Mouse (Mus musculus): ENCODE measurements around the gene Clmn. TPM values are rescaled to one million over a fixed set of nuclear protein-coding genes. Genes with fewer than 3 reads are reported as not detected.

Gene Clmn
- total and polyA plus RNA-seq, 2 experiments from 2014 or later, result 2.2 to 2.4 TPM

DNA sequence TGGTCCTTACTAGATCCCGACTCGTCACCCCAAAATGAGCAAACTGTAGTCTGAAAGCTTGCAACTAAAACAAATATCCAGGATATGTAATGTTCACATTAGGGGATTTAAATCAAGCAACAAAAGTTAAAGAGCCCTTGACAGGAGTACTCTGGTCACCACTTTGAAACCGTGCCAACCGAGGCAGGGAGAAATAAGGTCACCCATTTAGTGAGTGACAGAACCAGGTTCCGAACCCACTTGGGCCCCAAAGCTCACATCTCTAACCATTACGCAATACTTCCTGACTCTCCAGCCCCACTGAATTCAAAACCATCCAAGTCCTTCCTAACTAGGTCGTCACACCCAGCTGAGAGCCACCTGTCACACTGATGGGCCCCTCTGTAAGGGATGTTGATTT is 46.8 kb downstream of the Clmn start:
- no peaks in the 10 kb centered on the region for H3K36me3 ChIP-seq (ENCODE audit: insufficient read depth, low read length)
- 79% methylated on average over 7 of the region's 7 CpGs for WGBS
- no peak overlapping the region for H3K4me2 ChIP-seq (ENCODE audit: low read depth, low read length, poor library complexity, severe bottlenecking)
- H3K9ac ChIP-seq (replicated peaks; ENCODE audit: low read length, poor library complexity, severe bottlenecking), result no peak overlapping the region
- no peak for TF ChIP-seq CTCF (IDR thresholded peaks at IDR 0.05)
- H3K4me3 ChIP-seq (ENCODE audit: low read depth, low read length), result no peak overlapping the region
- H3K27me3 ChIP-seq (ENCODE audit: insufficient read depth, low read length), result no peaks in the 10 kb centered on the region
- no peaks in the 10 kb centered on the region for H3K9me3 ChIP-seq (ENCODE audit: low read length)
- no peak for ATAC-seq (ENCODE audit: low FRiP score)
- no peaks in the 10 kb centered on the region for H3K4me1 ChIP-seq (ENCODE audit: insufficient read depth, low read length)
- no peak overlapping the region for H3K27ac ChIP-seq (ENCODE audit: low read depth, low read length)
- DNase-seq (ENCODE audit: low spot score), result no peak

DNA sequence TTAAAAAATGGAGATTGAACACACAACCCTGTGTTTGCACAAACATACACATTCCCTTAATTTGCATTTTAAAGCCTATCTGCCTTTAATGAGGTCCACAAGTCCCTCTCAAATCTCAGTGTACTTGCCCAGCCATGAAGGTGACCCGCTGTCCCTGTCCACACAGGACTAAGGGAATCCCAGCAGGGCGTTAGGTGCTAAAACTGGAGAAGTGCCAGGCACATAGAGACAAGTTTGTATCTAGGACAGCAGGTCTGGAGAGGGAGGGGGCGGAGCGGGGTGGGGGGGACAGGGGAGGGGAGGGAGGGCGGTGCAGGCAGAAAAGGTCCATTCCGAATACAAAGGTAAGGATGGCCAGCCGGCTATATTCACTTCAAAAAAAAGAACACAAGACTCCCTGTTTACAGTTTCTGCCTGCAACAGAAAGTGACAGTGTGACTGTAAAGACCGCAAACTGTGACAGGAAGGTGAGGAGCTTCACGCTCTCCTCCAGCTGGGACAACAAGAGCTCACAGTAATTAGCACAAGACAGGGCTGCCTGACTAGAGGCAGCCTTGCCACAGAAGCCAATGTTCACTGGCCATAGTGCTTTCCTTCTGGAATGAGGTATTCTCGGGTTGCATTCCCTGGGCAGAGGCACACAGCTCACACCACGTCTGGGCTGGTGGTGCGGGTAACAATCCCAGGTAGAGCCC is 47.6 kb downstream of the Clmn start:
- H3K27me3 ChIP-seq (ENCODE audit: insufficient read depth, low read length), result no peaks in the 10 kb centered on the region
- H3K9me3 ChIP-seq (ENCODE audit: low read length), result no peaks in the 10 kb centered on the region
- no peaks in the 10 kb centered on the region for H3K36me3 ChIP-seq (ENCODE audit: insufficient read depth, low read length)
- DNase-seq (ENCODE audit: low spot score) (no peak), ATAC-seq (ENCODE audit: low FRiP score) (no peak)
- H3K4me1 ChIP-seq (ENCODE audit: insufficient read depth, low read length), result no peaks in the 10 kb centered on the region
- no peak overlapping the region for H3K27ac ChIP-seq (ENCODE audit: low read depth, low read length)
- no peak overlapping the region for H3K4me2 ChIP-seq (ENCODE audit: low read depth, low read length, poor library complexity, severe bottlenecking)
- no peak overlapping the region for H3K9ac ChIP-seq (replicated peaks; ENCODE audit: low read length, poor library complexity, severe bottlenecking)
- TF ChIP-seq CTCF (IDR thresholded peaks at IDR 0.05), result no peak
- H3K4me3 ChIP-seq (ENCODE audit: low read depth, low read length), result no peak overlapping the region
- 27% methylated on average over 12 of the region's 12 CpGs for WGBS

DNA sequence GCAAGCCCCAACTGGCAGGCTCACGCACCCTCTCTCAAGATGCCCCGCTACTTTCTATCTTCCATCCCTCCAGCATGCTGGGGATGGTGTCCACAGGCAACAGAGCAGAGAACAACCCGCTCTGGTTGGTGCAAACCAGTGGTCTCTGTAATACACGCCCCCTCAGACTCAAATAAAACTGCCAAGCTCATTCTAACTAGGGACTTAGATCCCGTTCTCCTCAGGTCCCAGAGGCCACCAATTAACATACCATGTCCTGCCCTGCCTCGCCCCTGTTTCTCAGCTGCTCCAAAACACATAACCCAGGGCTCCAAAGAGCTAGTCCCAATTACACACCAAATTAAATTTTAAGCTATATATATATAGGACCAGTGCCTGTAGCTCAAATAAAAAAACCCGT is 50.6 kb downstream of the Clmn start:
- no peak for TF ChIP-seq CTCF (IDR thresholded peaks at IDR 0.05)
- 84% methylated on average over 7 of the region's 7 CpGs for WGBS
- ATAC-seq (ENCODE audit: low FRiP score) (no peak), DNase-seq (ENCODE audit: low spot score) (no peak)
- H3K9me3 ChIP-seq (ENCODE audit: low read length), result no peaks in the 10 kb centered on the region
- no peaks in the 10 kb centered on the region for H3K4me1 ChIP-seq (ENCODE audit: insufficient read depth, low read length)
- no peak overlapping the region for H3K4me3 ChIP-seq (ENCODE audit: low read depth, low read length)
- no peak overlapping the region for H3K9ac ChIP-seq (replicated peaks; ENCODE audit: low read length, poor library complexity, severe bottlenecking)
- H3K36me3 ChIP-seq (ENCODE audit: insufficient read depth, low read length), result no peaks in the 10 kb centered on the region
- no peaks in the 10 kb centered on the region for H3K27me3 ChIP-seq (ENCODE audit: insufficient read depth, low read length)
- no peak overlapping the region for H3K27ac ChIP-seq (ENCODE audit: low read depth, low read length)
- H3K4me2 ChIP-seq (ENCODE audit: low read depth, low read length, poor library complexity, severe bottlenecking), result no peak overlapping the region

DNA sequence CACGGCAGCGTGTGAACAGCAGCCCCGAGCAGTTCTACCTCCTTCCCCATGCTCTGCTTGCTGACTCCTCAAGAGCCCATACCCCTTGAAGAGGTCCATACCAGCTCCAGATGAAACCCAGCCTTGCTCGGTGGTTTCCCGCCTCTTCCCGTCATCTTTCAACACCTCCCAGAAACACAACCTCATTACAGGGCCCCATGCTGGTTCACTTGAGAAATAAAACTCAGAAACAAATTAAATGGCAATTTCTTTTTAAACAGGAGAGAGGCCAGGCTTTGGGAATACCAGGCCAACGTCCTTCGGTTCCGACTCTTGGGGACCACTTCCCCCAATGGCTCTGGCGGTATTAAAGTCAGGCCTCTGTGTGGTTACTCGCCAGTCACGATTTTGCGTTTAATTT is 51.1 kb downstream of the Clmn start:
- Histone ChIP-seq H3K36me3 (ENCODE audit: insufficient read depth, low read length) (no peaks in the 10 kb centered on the region), H3K4me2 (ENCODE audit: low read depth, low read length, poor library complexity, severe bottlenecking) (no peak overlapping the region), H3K4me3 (ENCODE audit: low read depth, low read length) (no peak overlapping the region), H3K9ac (replicated peaks; ENCODE audit: low read length, poor library complexity, severe bottlenecking) (no peak overlapping the region), H3K27me3 (ENCODE audit: insufficient read depth, low read length) (no peaks in the 10 kb centered on the region), H3K9me3 (ENCODE audit: low read length) (no peaks in the 10 kb centered on the region), H3K27ac (ENCODE audit: low read depth, low read length) (no peak overlapping the region), H3K4me1 (ENCODE audit: insufficient read depth, low read length) (no peaks in the 10 kb centered on the region)
- DNase-seq (ENCODE audit: low spot score) (no peak), ATAC-seq (ENCODE audit: low FRiP score) (no peak)
- WGBS, result 90% methylated on average over 13 of the region's 13 CpGs
- no peak for TF ChIP-seq CTCF (IDR thresholded peaks at IDR 0.05)

DNA sequence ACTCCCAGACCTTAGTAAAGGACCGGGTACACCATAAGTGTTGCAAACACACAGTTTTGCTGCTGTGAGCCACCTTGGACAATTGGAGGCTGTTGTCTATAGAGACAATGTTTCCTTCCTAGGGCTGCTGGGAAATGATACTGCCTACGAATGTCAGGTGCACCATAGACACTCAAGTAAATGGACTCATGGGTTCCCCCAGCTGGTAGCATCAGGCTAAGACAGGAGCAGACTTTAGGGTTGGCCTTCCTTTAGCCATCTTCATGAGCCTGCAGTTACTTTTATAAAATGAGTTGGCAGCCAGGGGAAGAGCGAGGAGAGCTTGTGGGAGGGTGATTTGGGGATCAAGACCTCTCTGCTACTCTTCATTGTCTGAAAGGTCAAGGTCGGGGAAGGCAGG is 52.2 kb downstream of the Clmn start:
- Histone ChIP-seq H3K27me3 (ENCODE audit: insufficient read depth, low read length) (no peaks in the 10 kb centered on the region), H3K9me3 (ENCODE audit: low read length) (no peaks in the 10 kb centered on the region), H3K4me2 (ENCODE audit: low read depth, low read length, poor library complexity, severe bottlenecking) (no peak overlapping the region), H3K27ac (ENCODE audit: low read depth, low read length) (no peak overlapping the region), H3K4me3 (ENCODE audit: low read depth, low read length) (no peak overlapping the region), H3K9ac (replicated peaks; ENCODE audit: low read length, poor library complexity, severe bottlenecking) (no peak overlapping the region), H3K4me1 (ENCODE audit: insufficient read depth, low read length) (no peaks in the 10 kb centered on the region), H3K36me3 (ENCODE audit: insufficient read depth, low read length) (no peaks in the 10 kb centered on the region)
- 71% methylated on average over 4 of the region's 4 CpGs for WGBS
- peak; percentile 56 for TF ChIP-seq CTCF (IDR thresholded peaks at IDR 0.05)
- no peak for DNase-seq (ENCODE audit: low spot score)
- no peak for ATAC-seq (ENCODE audit: low FRiP score)

DNA sequence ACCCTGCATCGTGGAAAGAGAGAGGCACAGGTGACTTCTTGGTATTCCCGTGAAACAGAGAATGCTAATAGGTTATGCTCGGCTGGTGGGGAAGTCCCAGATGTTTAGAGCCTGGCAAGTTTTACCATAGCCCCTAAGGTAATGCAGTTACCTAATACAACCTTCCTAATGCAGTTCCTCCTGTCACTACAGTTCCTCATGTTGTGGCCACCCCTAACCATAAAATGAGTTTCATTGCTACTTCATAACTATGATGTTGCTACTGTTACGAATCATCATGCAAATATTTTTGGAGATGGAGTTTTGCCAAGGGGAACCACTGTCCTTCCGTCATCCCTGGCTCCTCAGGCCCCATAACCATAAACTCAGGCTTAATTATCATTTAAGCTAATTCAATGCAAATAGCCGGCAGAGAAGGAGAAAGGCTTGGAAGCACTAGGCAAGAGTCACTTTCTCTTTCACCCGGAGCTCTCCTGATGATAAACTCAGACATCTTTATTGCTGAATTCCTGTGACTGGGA is 53.9 kb downstream of the Clmn start:
- H3K4me3 ChIP-seq (ENCODE audit: low read depth, low read length), result no peak overlapping the region
- no peak overlapping the region for H3K27ac ChIP-seq (ENCODE audit: low read depth, low read length)
- 77% methylated on average over 7 of the region's 7 CpGs for WGBS
- H3K4me2 ChIP-seq (ENCODE audit: low read depth, low read length, poor library complexity, severe bottlenecking), result no peak overlapping the region
- H3K36me3 ChIP-seq (ENCODE audit: insufficient read depth, low read length), result no peaks in the 10 kb centered on the region
- no peak overlapping the region for H3K9ac ChIP-seq (replicated peaks; ENCODE audit: low read length, poor library complexity, severe bottlenecking)
- H3K27me3 ChIP-seq (ENCODE audit: insufficient read depth, low read length), result no peaks in the 10 kb centered on the region
- ATAC-seq (ENCODE audit: low FRiP score) (no peak), DNase-seq (ENCODE audit: low spot score) (no peak)
- no peaks in the 10 kb centered on the region for H3K9me3 ChIP-seq (ENCODE audit: low read length)
- no peak for TF ChIP-seq CTCF (IDR thresholded peaks at IDR 0.05)
- no peaks in the 10 kb centered on the region for H3K4me1 ChIP-seq (ENCODE audit: insufficient read depth, low read length)
